Mouse (Mus musculus) hindbrain, embryonic 13.5 days (tissue): ENCODE data around the gene Dtd1. TPM values are rescaled to one million over a fixed set of nuclear protein-coding genes. Genes with fewer than 3 reads are reported as not detected.

Experiments
- ATAC-seq: fragments of 200-750 bp; cut with Nextera tagmentation; 2 replicates; pipeline ENCODE4 v1.8.0; 2017; ENCODE audit warnings: moderate TSS enrichment; ENCODE audit not compliant: low FRiP score
- H3K27ac ChIP-seq: fragments of 300-500 bp; sonication (generic); 2 replicates; pipeline ENCODE4 v1.5.1; 2015; ENCODE audit warnings: inconsistent platforms, mild to moderate bottlenecking, moderate library complexity
- H3K27me3 ChIP-seq: fragments of 300-500 bp; sonication (generic); 2 replicates; pipeline ENCODE4 v1.6.1; 2015; ENCODE audit warnings: mild to moderate bottlenecking, inconsistent platforms
- H3K36me3 ChIP-seq: fragments of 300-500 bp; sonication (generic); 2 replicates; pipeline ENCODE4 v1.6.1; 2015; ENCODE audit warnings: mild to moderate bottlenecking, inconsistent platforms
- H3K4me1 ChIP-seq: fragments of 300-500 bp; sonication (generic); replicated peaks from 2 replicates; pipeline ENCODE4 v1.6.1; 2015; ENCODE audit warnings: inconsistent platforms
- H3K4me2 ChIP-seq: fragments of 300-500 bp; sonication (generic); 2 replicates; pipeline ENCODE4 v1.6.1; 2015; ENCODE audit warnings: inconsistent platforms, mild to moderate bottlenecking, moderate library complexity
- H3K4me3 ChIP-seq: fragments of 300-500 bp; sonication (generic); 2 replicates; pipeline ENCODE4 v1.5.1; 2015; ENCODE audit warnings: mild to moderate bottlenecking, inconsistent platforms
- H3K9ac ChIP-seq: fragments of 300-500 bp; sonication (generic); 2 replicates; pipeline ENCODE4 v1.6.1; 2015; ENCODE audit warnings: mild to moderate bottlenecking, inconsistent platforms
- H3K9me3 ChIP-seq: fragments of 300-500 bp; sonication (generic); 2 replicates; pipeline ENCODE4 v1.6.1; 2016; ENCODE audit warnings: inconsistent platforms
- WGBS: fragments of 180-500 bp; shearing (Covaris S2); methylation state at CpG from one replicate; pipeline ENCODE4 v1.1.7; 2015; 5-methylcytosine and 5-hydroxymethylcytosine counted together
- polyA plus RNA-seq: library from polyadenylated mRNA; unstranded; fragments of >200 nt; fragmentation: Nextera tagmentation; extraction: Ambion mirVana; gene quantifications from 2 replicates; pipeline ENCODE4 v1.2.1, GENCODE M21; 2015

Gene Dtd1
- polyA plus RNA-seq, 1 experiment from 2014 or later, result 85.8 TPM

- no peak overlapping the region for H3K27ac ChIP-seq
- WGBS, result 94% methylated on average over 16 of the region's 16 CpGs
- no peak overlapping the region for H3K4me2 ChIP-seq
- H3K36me3 ChIP-seq, result peaks cover 4% of the 10 kb centered on the region; the same call in 1 of the 2 replicates
- ATAC-seq, result no peak
- H3K4me1 ChIP-seq, result no peaks in the 10 kb centered on the region
- no peak overlapping the region for H3K9ac ChIP-seq
- H3K4me3 ChIP-seq, result no peak overlapping the region
- H3K9me3 ChIP-seq, result no peaks in the 10 kb centered on the region
- H3K27me3 ChIP-seq, result no peaks in the 10 kb centered on the region
Observed at GRCm38 (mm10) chr2:144617074-144617874, 17.6 kb downstream of the Dtd1 start.

GRCm38 (mm10) chr2:144621491-144621890, 21.8 kb downstream of the Dtd1 start:
- ATAC-seq, result no peak
- H3K27me3 ChIP-seq, result no peaks in the 10 kb centered on the region
- H3K4me3 ChIP-seq, result no peak overlapping the region
- no peak overlapping the region for H3K4me2 ChIP-seq
- no peaks in the 10 kb centered on the region for H3K9me3 ChIP-seq
- H3K9ac ChIP-seq, result no peak overlapping the region
- 0 out of 2 replicates have a peak, but pooled peaks cover 4% of the 10 kb centered on the region for H3K36me3 ChIP-seq
- no peak overlapping the region for H3K27ac ChIP-seq
- WGBS, result 32% methylated on average over 6 of the region's 6 CpGs
- no peaks in the 10 kb centered on the region for H3K4me1 ChIP-seq

- Histone ChIP-seq H3K36me3 (peaks cover 6% of the 10 kb centered on the region; the same call in 1 of the 2 replicates), H3K27ac (no peak overlapping the region), H3K4me3 (no peak overlapping the region), H3K4me2 (no peak overlapping the region), H3K27me3 (no peaks in the 10 kb centered on the region), H3K9ac (no peak overlapping the region), H3K9me3 (no peaks in the 10 kb centered on the region), H3K4me1 (0 out of 2 replicates have a peak, but pooled peaks cover 5% of the 10 kb centered on the region)
- 85% methylated on average over 2 of the region's 2 CpGs for WGBS
- no peak for ATAC-seq
Observed at GRCm38 (mm10) chr2:144633551-144633950, 33.9 kb downstream of the Dtd1 start.

GRCm38 (mm10) chr2:144634231-144634630, 34.5 kb downstream of the Dtd1 start:
- ATAC-seq, result no peak; the same call in 1 of the 2 replicates
- Histone ChIP-seq H3K9ac (no peak overlapping the region), H3K9me3 (no peaks in the 10 kb centered on the region), H3K27me3 (no peaks in the 10 kb centered on the region), H3K4me1 (0 out of 2 replicates have a peak, but pooled peaks cover 5% of the 10 kb centered on the region), H3K36me3 (peaks cover 6% of the 10 kb centered on the region; the same call in 1 of the 2 replicates), H3K27ac (peak overlapping the region; percentile 44; the same call in 1 of the 2 replicates), H3K4me2 (no peak overlapping the region), H3K4me3 (no peak overlapping the region)
- 82% methylated on average over 5 of the region's 5 CpGs for WGBS

GRCm38 (mm10) chr2:144634729-144635128, 35.0 kb downstream of the Dtd1 start:
- Histone ChIP-seq H3K9ac (no peak overlapping the region), H3K36me3 (peaks cover 6% of the 10 kb centered on the region; the same call in 1 of the 2 replicates), H3K4me1 (0 out of 2 replicates have a peak, but pooled peaks cover 5% of the 10 kb centered on the region), H3K27ac (peak overlapping the region; percentile 62), H3K4me3 (no peak overlapping the region), H3K4me2 (no peak overlapping the region), H3K27me3 (no peaks in the 10 kb centered on the region), H3K9me3 (no peaks in the 10 kb centered on the region)
- ATAC-seq, result no peak
- WGBS, result 60% methylated on average over 2 of the region's 2 CpGs

GRCm38 (mm10) chr2:144635644-144636320, 36.1 kb downstream of the Dtd1 start:
- H3K36me3 ChIP-seq, result peaks cover 6% of the 10 kb centered on the region; the same call in 1 of the 2 replicates
- peak; percentile 73; the same call in 1 of the 2 replicates for ATAC-seq
- 17% methylated on average over 5 of the region's 5 CpGs for WGBS
- H3K9me3 ChIP-seq, result no peaks in the 10 kb centered on the region
- H3K4me3 ChIP-seq, result no peak overlapping the region
- peaks cover 9% of the 10 kb centered on the region; the same call in 1 of the 2 replicates for H3K4me1 ChIP-seq
- H3K4me2 ChIP-seq, result no peak overlapping the region
- H3K27ac ChIP-seq, result peak overlapping the region; percentile 62; the same call in 1 of the 2 replicates
- H3K9ac ChIP-seq, result no peak overlapping the region
- H3K27me3 ChIP-seq, result no peaks in the 10 kb centered on the region

- ATAC-seq, result no peak
- WGBS, result 83% methylated on average over 4 of the region's 4 CpGs
- Histone ChIP-seq H3K27me3 (no peaks in the 10 kb centered on the region), H3K36me3 (peaks cover 5% of the 10 kb centered on the region; the same call in 1 of the 2 replicates), H3K27ac (no peak overlapping the region), H3K9me3 (no peaks in the 10 kb centered on the region), H3K4me2 (no peak overlapping the region), H3K9ac (no peak overlapping the region), H3K4me3 (no peak overlapping the region), H3K4me1 (peaks cover 9% of the 10 kb centered on the region; the same call in 1 of the 2 replicates)
Observed at GRCm38 (mm10) chr2:144637204-144637603, 37.5 kb downstream of the Dtd1 start.

- Histone ChIP-seq H3K9ac (no peak overlapping the region), H3K27ac (no peak overlapping the region), H3K36me3 (no peaks in the 10 kb centered on the region), H3K4me3 (no peak overlapping the region), H3K27me3 (no peaks in the 10 kb centered on the region), H3K9me3 (no peaks in the 10 kb centered on the region), H3K4me1 (peaks cover 9% of the 10 kb centered on the region; the same call in 1 of the 2 replicates), H3K4me2 (no peak overlapping the region)
- WGBS, result 72% methylated on average over 11 of the region's 12 CpGs
- ATAC-seq, result no peak
Observed at GRCm38 (mm10) chr2:144637671-144638395, 38.1 kb downstream of the Dtd1 start.

GRCm38 (mm10) chr2:144638719-144639118, 39.0 kb downstream of the Dtd1 start:
- WGBS, result 78% methylated on average over 4 of the region's 4 CpGs
- Histone ChIP-seq H3K27ac (no peak overlapping the region), H3K4me2 (no peak overlapping the region), H3K9ac (no peak overlapping the region), H3K27me3 (no peaks in the 10 kb centered on the region), H3K4me1 (peaks cover 9% of the 10 kb centered on the region; the same call in 1 of the 2 replicates), H3K4me3 (no peak overlapping the region), H3K9me3 (no peaks in the 10 kb centered on the region), H3K36me3 (no peaks in the 10 kb centered on the region)
- no peak for ATAC-seq

GRCm38 (mm10) chr2:144640101-144640500, 40.4 kb downstream of the Dtd1 start:
- H3K4me3 ChIP-seq, result no peak overlapping the region
- ATAC-seq, result no peak

GRCm38 (mm10) chr2:144641991-144642390, 42.3 kb downstream of the Dtd1 start:
- no peaks in the 10 kb centered on the region for H3K9me3 ChIP-seq
- no peak for ATAC-seq
- WGBS, result 90% methylated on average over 4 of the region's 4 CpGs

More at GRCm38 (mm10) chr2:144640101-144640500, 40.4 kb downstream of the Dtd1 start:
- Histone ChIP-seq H3K4me1 (peaks cover 11% of the 10 kb centered on the region; the same call in 1 of the 2 replicates), H3K36me3 (no peaks in the 10 kb centered on the region), H3K4me2 (no peak overlapping the region), H3K27ac (no peak overlapping the region), H3K9me3 (no peaks in the 10 kb centered on the region), H3K9ac (no peak overlapping the region), H3K27me3 (no peaks in the 10 kb centered on the region)
- 63% methylated on average over 7 of the region's 7 CpGs for WGBS

GRCm38 (mm10) chr2:144646360-144646759, 46.7 kb downstream of the Dtd1 start:
- Histone ChIP-seq H3K27me3 (no peaks in the 10 kb centered on the region), H3K9ac (no peak overlapping the region), H3K27ac (no peak overlapping the region), H3K4me2 (no peak overlapping the region), H3K4me3 (no peak overlapping the region), H3K4me1 (peaks cover 11% of the 10 kb centered on the region), H3K36me3 (no peaks in the 10 kb centered on the region), H3K9me3 (no peaks in the 10 kb centered on the region)
- no peak for ATAC-seq
- WGBS, result 51% methylated on average over 10 of the region's 10 CpGs

More at GRCm38 (mm10) chr2:144641991-144642390, 42.3 kb downstream of the Dtd1 start:
- Histone ChIP-seq H3K4me2 (no peak overlapping the region), H3K4me1 (peaks cover 18% of the 10 kb centered on the region), H3K27ac (no peak overlapping the region), H3K4me3 (no peak overlapping the region), H3K36me3 (no peaks in the 10 kb centered on the region), H3K9ac (no peak overlapping the region), H3K27me3 (no peaks in the 10 kb centered on the region)
